Mouse (Mus musculus) MEL (cell line): Measurements from ENCODE around the gene 1700020D05Rik. TPM values are rescaled to one million over a fixed set of nuclear protein-coding genes. Genes with fewer than 3 reads are reported as not detected.

Experiments used
- DNase-seq: peaks from one replicate; pipeline ENCODE4 v3.0.0; 2011; ENCODE audit warnings: low read depth, low spot score
- H3K27ac ChIP-seq: 2 replicates; pipeline ENCODE4 v1.5.1; 2012; ENCODE audit warnings: low read depth, mild to moderate bottlenecking, control low read depth, low read length, moderate library complexity; ENCODE audit not compliant: control insufficient read depth
- H3K27me3 ChIP-seq, 2 experiments: fragments of 150-350 bp in 1 of 2; sonication (generic) in 1 of 2; 2 replicates each; pipeline ENCODE4 v1.6.1; 2012; ENCODE audit warnings: low read length in 2 of 2, mild to moderate bottlenecking in 2 of 2, improper control_type of control experiment in 1 of 2, moderate library complexity in 1 of 2; ENCODE audit not compliant: insufficient read depth in 2 of 2, control insufficient read depth in 1 of 2
- H3K36me3 ChIP-seq, 2 experiments: 2 replicates each; pipeline ENCODE4 v1.6.1; 2012 to 2014; ENCODE audit warnings: low read length in 2 of 2, improper control_type of control experiment in 1 of 2, inconsistent platforms in 1 of 2, mild to moderate bottlenecking in 1 of 2; ENCODE audit not compliant: insufficient read depth in 2 of 2, control insufficient read depth in 1 of 2
- H3K4me1 ChIP-seq, 2 experiments: fragments of 150-350 bp in 1 of 2; sonication (generic) in 1 of 2; 2 replicates each; pipeline ENCODE4 v1.6.1; 2012; ENCODE audit warnings: low read length in 2 of 2, improper control_type of control experiment in 1 of 2, mild to moderate bottlenecking in 1 of 2; ENCODE audit not compliant: insufficient read depth in 2 of 2, control insufficient read depth in 1 of 2
- H3K4me3 ChIP-seq, 2 experiments: fragments of 150-350 bp in 1 of 2; sonication (generic) in 1 of 2; 2 replicates each; pipeline ENCODE4 v1.5.1; 2012; ENCODE audit warnings: low read depth in 2 of 2, low read length in 2 of 2, mild to moderate bottlenecking in 2 of 2, moderate library complexity in 2 of 2, control low read depth in 1 of 2, improper control_type of control experiment in 1 of 2; ENCODE audit not compliant: control insufficient read depth in 1 of 2, insufficient read depth in 1 of 2
- H3K79me2 ChIP-seq: 2 replicates; pipeline ENCODE4 v1.6.1; 2012; ENCODE audit warnings: mild to moderate bottlenecking, low read length, moderate library complexity; ENCODE audit not compliant: control insufficient read depth, poor library complexity, insufficient read depth
- H3K9ac ChIP-seq: 2 replicates; pipeline ENCODE4 v1.6.1; 2012; ENCODE audit warnings: low read depth, mild to moderate bottlenecking, control low read depth, low read length, moderate library complexity; ENCODE audit not compliant: control insufficient read depth, poor library complexity, severe bottlenecking
- H3K9me3 ChIP-seq: fragments of 150-350 bp; sonication (generic); replicated peaks from 2 replicates; pipeline ENCODE4 v1.6.1; 2012; ENCODE audit warnings: mild to moderate bottlenecking, low read length, improper control_type of control experiment, moderate library complexity; ENCODE audit not compliant: insufficient read depth
- CHD1 ChIP-seq: IDR thresholded peaks from 2 replicates; pipeline ENCODE4 v1.6.1; 2012; ENCODE audit warnings: low read depth, mild to moderate bottlenecking, inconsistent platforms, low read length, improper control_type of control experiment
- CHD2 ChIP-seq: IDR thresholded peaks from 2 replicates; pipeline ENCODE4 v1.6.1; 2011; ENCODE audit warnings: low read length, improper control_type of control experiment
- E2F4 ChIP-seq: IDR thresholded peaks from 2 replicates; pipeline ENCODE4 v1.6.1; 2011; ENCODE audit warnings: low read depth, low read length, improper control_type of control experiment, borderline replicate concordance
- ELF1 ChIP-seq: IDR thresholded peaks from 2 replicates; pipeline ENCODE4 v1.6.1; 2014; ENCODE audit warnings: low read depth, mild to moderate bottlenecking, inconsistent platforms, low read length, improper control_type of control experiment, moderate library complexity
- GABPA ChIP-seq: IDR thresholded peaks from 2 replicates; pipeline ENCODE4 v1.6.1; 2012; ENCODE audit warnings: low read depth, mild to moderate bottlenecking, inconsistent platforms, low read length, improper control_type of control experiment, moderate library complexity
- GATA1 ChIP-seq: IDR thresholded peaks from 2 replicates; pipeline ENCODE4 v1.6.1; 2011; ENCODE audit warnings: low read depth, low read length, improper control_type of control experiment
- HCFC1 ChIP-seq: IDR thresholded peaks from 2 replicates; pipeline ENCODE4 v1.6.1; 2012; ENCODE audit warnings: low read depth, mild to moderate bottlenecking, inconsistent platforms, low read length, improper control_type of control experiment, moderate library complexity
- KAT2A ChIP-seq: conservative IDR thresholded peaks from 2 replicates; pipeline ENCODE4 v1.6.1; 2012; ENCODE audit warnings: low read depth, low read length, improper control_type of control experiment, inconsistent platforms
- MAFK ChIP-seq: IDR thresholded peaks from 2 replicates; pipeline ENCODE4 v1.6.1; 2011; ENCODE audit warnings: low read depth, mild to moderate bottlenecking, low read length, improper control_type of control experiment, borderline replicate concordance
- MAX ChIP-seq: IDR thresholded peaks from 2 replicates; pipeline ENCODE4 v1.6.1; 2011; ENCODE audit warnings: low read length, improper control_type of control experiment
- MAZ ChIP-seq: IDR thresholded peaks from 2 replicates; pipeline ENCODE4 v1.6.1; 2012; ENCODE audit warnings: low read depth, mild to moderate bottlenecking, inconsistent platforms, low read length, improper control_type of control experiment
- MEF2A ChIP-seq: IDR thresholded peaks from 2 replicates; pipeline ENCODE4 v1.6.1; 2014; ENCODE audit warnings: low read depth, mild to moderate bottlenecking, inconsistent platforms, low read length, improper control_type of control experiment; ENCODE audit not compliant: poor library complexity, insufficient replicate concordance, severe bottlenecking; ENCODE audit errors: extremely low read depth
- MXI1 ChIP-seq: IDR thresholded peaks from 2 replicates; pipeline ENCODE4 v1.6.1; 2011; ENCODE audit warnings: mild to moderate bottlenecking, low read depth, low read length, improper control_type of control experiment
- MYC ChIP-seq: IDR thresholded peaks from 2 replicates; pipeline ENCODE4 v1.6.1; 2011; ENCODE audit warnings: low read depth, mild to moderate bottlenecking, low read length, improper control_type of control experiment, moderate library complexity
- NRF1 ChIP-seq: IDR thresholded peaks from 2 replicates; pipeline ENCODE4 v1.6.1; 2014; ENCODE audit warnings: low read depth, mild to moderate bottlenecking, inconsistent platforms, low read length, improper control_type of control experiment, moderate library complexity; ENCODE audit not compliant: poor library complexity, insufficient read depth, severe bottlenecking
- POLR2A ChIP-seq, 2 experiments: IDR thresholded peaks; 2 replicates each; pipeline ENCODE4 v1.6.1; 2011 to 2012; ENCODE audit warnings: low read length in 2 of 2, mild to moderate bottlenecking in 2 of 2, control low read depth in 1 of 2, improper control_type of control experiment in 1 of 2, low read depth in 1 of 2, moderate library complexity in 1 of 2; ENCODE audit not compliant: control insufficient read depth in 1 of 2, insufficient read depth in 1 of 2, poor library complexity in 1 of 2
- POLR2AphosphoS2 ChIP-seq: IDR thresholded peaks from 2 replicates; pipeline ENCODE4 v1.6.1; 2011; ENCODE audit warnings: low read length, improper control_type of control experiment
- POLR2AphosphoS5 ChIP-seq: IDR thresholded peaks from 2 replicates; pipeline ENCODE4 v1.6.1; 2012; ENCODE audit warnings: low read depth, borderline replicate concordance, mild to moderate bottlenecking, inconsistent platforms, low read length, moderate library complexity, mixed read lengths
- RCOR1 ChIP-seq: IDR thresholded peaks from 2 replicates; pipeline ENCODE4 v1.6.1; 2012; ENCODE audit warnings: low read depth, mild to moderate bottlenecking, inconsistent platforms, low read length, improper control_type of control experiment
- SMC3 ChIP-seq: IDR thresholded peaks from 2 replicates; pipeline ENCODE4 v1.6.1; 2011; ENCODE audit warnings: low read depth, low read length, improper control_type of control experiment
- UBTF ChIP-seq: IDR thresholded peaks from 2 replicates; pipeline ENCODE4 v1.6.1; 2012; ENCODE audit warnings: low read depth, mild to moderate bottlenecking, inconsistent platforms, low read length, improper control_type of control experiment, moderate library complexity, borderline replicate concordance; ENCODE audit not compliant: insufficient read depth
- USF1 ChIP-seq: IDR thresholded peaks from 2 replicates; pipeline ENCODE4 v1.6.1; 2014; ENCODE audit warnings: low read depth, mild to moderate bottlenecking, inconsistent platforms, low read length, improper control_type of control experiment, moderate library complexity
- USF2 ChIP-seq, 2 experiments: IDR thresholded peaks; 2 replicates each; pipeline ENCODE4 v1.6.1; 2011 to 2012; ENCODE audit warnings: improper control_type of control experiment in 2 of 2, low read length in 2 of 2, borderline replicate concordance in 1 of 2, inconsistent platforms in 1 of 2, low read depth in 1 of 2, mild to moderate bottlenecking in 1 of 2; ENCODE audit not compliant: insufficient read depth in 1 of 2
- ZKSCAN1 ChIP-seq: IDR thresholded peaks from 2 replicates; pipeline ENCODE4 v1.6.1; 2012; ENCODE audit warnings: low read depth, mild to moderate bottlenecking, inconsistent platforms, low read length, improper control_type of control experiment, moderate library complexity
- polyA plus RNA-seq, 2 experiments: library from polyadenylated mRNA; stranded (reverse) in 1 of 2; unstranded in 1 of 2; fragments of >175 nt in 1 of 2; fragments of >200 nt in 1 of 2; gene quantifications; 2 replicates each; pipeline versions ENCODE4 v1.2.1 to v1.2.4; 2012; ENCODE audit warnings: low replicate concordance in 2 of 2, low read depth in 1 of 2; ENCODE audit not compliant: insufficient read length in 2 of 2, insufficient read depth in 1 of 2, missing spikeins in 1 of 2
- total RNA-seq: library from RNA; depleted of rRNA; stranded (reverse); fragments of 300-350 nt; gene quantifications from 2 replicates; pipeline ENCODE4 v1.2.3, GENCODE M21; 2012

Gene 1700020D05Rik
- total and polyA plus RNA-seq, 3 experiments, result 0.19 to 0.78 TPM; not detected in 1

- Histone ChIP-seq H3K9ac (no peak overlapping the region), H3K27ac (no peak overlapping the region), H3K79me2 (peaks cover 11% of the 10 kb centered on the region), H3K27me3 (no peaks in the 10 kb centered on the region), H3K4me1 (peaks cover 0 to 12% of the 10 kb centered on the region in 2 experiments; a peak in 2 of 4 replicates), H3K4me3 (no peak overlapping the region), H3K36me3 (0 out of 4 replicates have a peak, but pooled peaks cover 0 to 2% of the 10 kb centered on the region in 2 experiments), H3K9me3 (no peaks in the 10 kb centered on the region)
- TF ChIP-seq UBTF (no peak), CHD2 (no peak), MAFK (no peak), USF1 (no peak), ZKSCAN1 (no peak), KAT2A (no peak), RCOR1 (no peak), MAX (no peak), SMC3 (no peak), POLR2A (IDR thresholded peaks at IDR 0.05; ENCODE audit: control insufficient read depth in 1 of 2, insufficient read depth in 1 of 2, low read depth in 1 of 2, low read length in 2 of 2, poor library complexity in 1 of 2) (no peak), NRF1 (no peak), GABPA (no peak), USF2 (IDR thresholded peaks at IDR 0.05; ENCODE audit: borderline replicate concordance in 1 of 2, insufficient read depth in 1 of 2, low read depth in 1 of 2, low read length in 2 of 2) (no peak), MXI1 (no peak), HCFC1 (no peak), E2F4 (no peak), MEF2A (no peak), CHD1 (no peak)
- DNase-seq, result no peak
These were observed 17.3 kb downstream of the 1700020D05Rik start for GRCm38 (mm10) chr19:5486286-5486685.

GRCm38 (mm10) chr19:5485821-5486220 is 17.8 kb downstream of the 1700020D05Rik start:
- Histone ChIP-seq H3K79me2 (peaks cover 7% of the 10 kb centered on the region), H3K9me3 (no peaks in the 10 kb centered on the region), H3K4me1 (peaks cover 0 to 12% of the 10 kb centered on the region in 2 experiments; a peak in 2 of 4 replicates), H3K36me3 (0 out of 4 replicates have a peak, but pooled peaks cover 0 to 2% of the 10 kb centered on the region in 2 experiments), H3K4me3 (no peak overlapping the region), H3K27me3 (no peaks in the 10 kb centered on the region), H3K9ac (no peak overlapping the region), H3K27ac (no peak overlapping the region)
- TF ChIP-seq MAZ (no peak), MYC (no peak), SMC3 (no peak), GATA1 (no peak), ELF1 (no peak), KAT2A (no peak), POLR2AphosphoS5 (no peak), POLR2AphosphoS2 (no peak), MAFK (no peak)
- no peak for DNase-seq
